Mouse (Mus musculus) heart, postnatal 0 days (tissue): Measurements from ENCODE around the gene Leng1.

Experiments
- CTCF ChIP-seq: IDR thresholded peaks from 2 replicates; pipeline ENCODE4 v1.5.1; 2016; ENCODE audit warnings: antibody characterized with exemption, control low read depth, low read depth
- EP300 ChIP-seq: IDR thresholded peaks from 2 replicates; pipeline ENCODE4 v1.6.1; 2016; ENCODE audit warnings: antibody characterized with exemption, low read depth

DNA sequence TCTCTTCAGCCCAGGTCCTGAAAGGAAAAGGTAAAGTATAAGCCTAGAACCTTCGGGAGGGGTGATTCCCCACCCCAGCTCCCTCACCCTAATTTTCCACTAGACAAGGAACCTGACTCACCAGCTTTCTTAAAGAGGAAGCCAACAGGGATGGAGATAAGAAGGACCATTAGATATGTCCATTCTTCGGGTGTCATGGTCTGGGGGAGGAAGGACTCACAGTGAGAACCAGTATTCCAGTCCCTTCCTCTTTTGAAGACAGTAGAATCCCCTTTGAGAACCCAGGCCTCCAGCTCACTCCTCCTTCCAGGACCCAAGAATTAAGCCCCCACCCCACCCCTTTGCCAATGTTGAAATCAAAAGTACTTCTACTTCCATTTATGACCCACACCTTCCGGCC, 26.3 kb upstream of the Leng1 start:
- TF ChIP-seq CTCF (no peak), EP300 (no peak)
